Mouse (Mus musculus) heart, adult 18-20 months (tissue): ENCODE results near the gene Olfr1269. TPM values are rescaled to one million over a fixed set of nuclear protein-coding genes. Genes with fewer than 3 reads are reported as not detected.

Source experiments
- DNase-seq, 2 experiments: peaks; one replicate each; pipeline ENCODE4 v3.0.0; 2021 to 2022; ENCODE audit warnings: mixed read lengths in 1 of 2
- long read RNA-seq, 2 experiments: library from polyadenylated mRNA; stranded (forward); transcript quantifications; one replicate each; pipeline ENCODE4 v2.0.0; 2021
- total RNA-seq, 2 experiments: library from RNA; stranded (reverse); gene quantifications; 2 replicates each; pipeline ENCODE4 v1.2.3; 2021

Olfr1269 gene
- total RNA-seq = not detected
- long read RNA-seq, experiment 1 = 0 reads
- long read RNA-seq, experiment 2 = 0 reads

DNA sequence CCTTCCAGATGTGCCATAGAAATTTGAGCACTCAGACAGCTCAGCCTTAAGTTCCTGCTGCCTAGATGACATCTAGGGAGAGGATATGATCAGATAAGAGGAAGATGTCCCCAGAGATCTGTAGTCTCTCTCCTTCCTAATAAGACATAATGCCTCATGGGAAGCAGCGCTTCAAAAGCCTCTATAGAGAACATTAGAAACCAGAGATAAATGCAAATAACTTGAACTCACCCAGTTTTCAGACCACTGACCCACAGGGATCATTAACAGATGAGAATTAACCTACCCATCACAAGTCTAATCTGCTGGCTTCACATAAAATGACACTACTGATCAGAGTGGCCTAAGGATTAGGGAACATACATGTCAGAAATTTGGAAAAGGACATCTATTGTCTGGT lies at the start of gene Olfr1269:
TSS of gene Olfr1269 (minus strand) at position 101 of the 400 bp plus-strand sequence.
- DNase-seq = no peak

DNA sequence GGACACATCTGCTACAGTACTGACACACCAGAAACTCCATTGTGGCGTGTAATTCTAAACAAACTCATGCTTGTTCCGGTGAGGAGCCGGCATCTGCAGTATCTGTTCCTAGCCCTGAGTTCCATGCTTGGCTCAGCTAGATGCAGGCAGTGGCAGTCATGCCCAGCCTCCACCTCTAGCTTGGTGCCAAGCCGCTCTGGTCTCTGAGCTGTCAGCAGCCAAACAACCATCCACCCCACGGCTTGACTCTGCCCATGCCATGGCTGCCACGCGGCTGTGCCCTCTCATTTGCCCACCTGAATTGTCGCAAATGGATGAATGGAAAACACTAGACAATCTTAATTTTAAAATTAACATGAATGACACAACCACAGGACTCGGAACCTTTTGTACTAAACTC lies 32.7 kb upstream of the Olfr1269 start:
- DNase-seq = no peak

DNA sequence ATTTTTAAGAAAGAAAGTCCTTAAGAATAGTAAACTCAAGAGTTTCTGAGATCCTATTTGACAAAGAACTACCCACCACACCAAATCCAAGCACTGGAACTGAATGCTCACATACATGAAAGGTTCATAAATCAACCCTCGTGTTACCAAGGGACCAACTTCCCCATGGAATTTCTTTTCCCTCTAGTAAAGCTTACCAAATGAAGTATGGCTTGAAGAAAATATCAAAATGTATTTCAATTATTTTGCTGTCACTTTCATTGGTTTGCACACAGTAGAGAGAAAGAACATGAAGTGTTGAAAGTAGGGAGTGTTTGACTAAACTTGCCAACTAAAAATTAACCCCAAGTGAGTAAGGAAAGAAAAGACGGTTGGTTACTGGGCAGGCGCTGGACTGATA lies 31.8 kb upstream of the Olfr1269 start, which contains the start of gene Olfr1270:
TSS of gene Olfr1270 (minus strand) at position 101 of the 400 bp plus-strand sequence.
- no peak for DNase-seq

DNA sequence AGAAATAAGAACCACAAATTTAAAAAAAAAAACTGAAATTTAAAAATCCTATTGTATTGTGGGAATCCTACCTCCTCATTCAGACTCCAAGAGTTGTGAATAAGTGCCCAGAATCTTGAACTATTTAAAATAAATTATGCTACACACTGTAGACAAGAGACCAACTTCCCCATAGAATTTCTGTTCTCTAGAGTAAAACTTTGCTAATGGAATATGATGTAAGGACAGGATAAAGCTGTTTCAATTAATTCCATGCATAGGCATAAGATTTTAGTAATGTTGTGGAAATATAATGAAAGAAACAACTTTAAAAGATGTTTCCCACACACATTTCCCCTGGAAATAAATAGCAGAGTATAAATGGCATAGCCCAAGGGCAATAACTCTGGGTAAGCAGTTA lies 21.0 kb upstream of the Olfr1269 start, which contains the start of gene Olfr32:
TSS of gene Olfr32 (minus strand) at position 101 of the 400 bp plus-strand sequence.
- DNase-seq = no peak

DNA sequence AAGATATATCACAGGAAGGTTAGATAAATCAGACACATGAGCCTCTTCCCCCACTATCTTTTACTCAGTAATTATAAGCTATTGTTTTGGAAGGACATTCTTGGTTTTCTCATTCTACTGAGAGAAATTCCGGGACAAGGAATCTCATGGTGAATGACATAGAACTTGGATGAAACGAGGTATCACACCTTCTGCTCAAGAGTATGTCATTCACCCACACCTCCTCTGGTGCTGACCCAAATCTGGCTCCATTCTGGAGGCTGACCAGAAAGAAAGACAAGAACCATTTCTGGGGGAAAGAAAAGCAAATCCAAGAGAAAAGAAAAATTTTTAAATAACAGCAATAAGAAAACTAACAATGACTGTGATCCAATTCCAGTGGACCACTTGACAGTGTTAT lies 51.1 kb downstream of the Olfr1269 start:
- DNase-seq = no peak

Other genes with a start within 250 kb of the Olfr1269 start
- not detected for gene Olfr1257, start 243.0 kb downstream of the Olfr1269 start, total RNA-seq
- not detected for gene Olfr1258, start 194.1 kb downstream of the Olfr1269 start, total RNA-seq
- gene Olfr1259, start 172.7 kb downstream of the Olfr1269 start, total RNA-seq = not detected
- gene Olfr1260, start 147.1 kb downstream of the Olfr1269 start, total RNA-seq = not detected
- not detected for gene Olfr1261, start 130.2 kb downstream of the Olfr1269 start, total RNA-seq
- gene Olfr1262, start 121.3 kb downstream of the Olfr1269 start, total RNA-seq = not detected
- gene Olfr1263, start 109.3 kb downstream of the Olfr1269 start, total RNA-seq = not detected
- gene Olfr1264, start 95.8 kb downstream of the Olfr1269 start, total RNA-seq = not detected
- gene Olfr1265, start 86.1 kb downstream of the Olfr1269 start, total RNA-seq = not detected
- not detected for gene Olfr140, start 57.8 kb downstream of the Olfr1269 start, total RNA-seq
- gene Olfr32, start 20.9 kb upstream of the Olfr1269 start, total RNA-seq = not detected
- not detected for gene Olfr1270, start 31.7 kb upstream of the Olfr1269 start, total RNA-seq
- gene Olfr1506, start 103.1 kb upstream of the Olfr1269 start, total RNA-seq = not detected
- gene Olfr142, start 136.2 kb upstream of the Olfr1269 start, total RNA-seq = not detected
- gene Olfr1271, start 149.6 kb upstream of the Olfr1269 start, total RNA-seq = not detected
- gene Olfr1272, start 171.4 kb upstream of the Olfr1269 start, total RNA-seq = not detected
- gene Gm13769, start 200.8 kb upstream of the Olfr1269 start, total RNA-seq = under 1 TPM in 1 of 2 experiments, not detected in 1; 0.15 TPM